Mouse (Mus musculus) bone marrow macrophage, adult 2 months (primary cell): ENCODE results near the gene Atp6v1g1.

ENCODE experiments used
- CTCF ChIP-seq: IDR thresholded peaks from 2 replicates; pipeline ENCODE4 v1.5.1; 2012; ENCODE audit warnings: low read depth, mild to moderate bottlenecking, low read length, moderate library complexity
- POLR2A ChIP-seq: IDR thresholded peaks from 2 replicates; pipeline ENCODE4 v1.6.1; 2012; ENCODE audit warnings: mild to moderate bottlenecking, low read depth, low read length, borderline replicate concordance

GRCm38 (mm10) chr4:63543746-63544493, 652 bp upstream of the Atp6v1g1 start:
- TF ChIP-seq CTCF, result no peak
- TF ChIP-seq POLR2A, result no peak
